Mouse (Mus musculus) megakaryocyte, embryonic 14.5 days (primary cell): Measurements from ENCODE around the gene Prkca. TPM values are rescaled to one million over a fixed set of nuclear protein-coding genes. Genes with fewer than 3 reads are reported as not detected.
A peak's percentile ranks its signal among the peaks of the same experiment; 100 is the strongest.

Source experiments
- H3K27me3 ChIP-seq: replicated peaks from 2 replicates; pipeline ENCODE3; 2012; ENCODE audit warnings: inconsistent platforms
- H3K36me3 ChIP-seq: replicated peaks from 2 replicates; pipeline ENCODE3; 2012; ENCODE audit warnings: low read length, inconsistent platforms, mixed read lengths
- H3K4me1 ChIP-seq: 2 replicates; pipeline ENCODE4 v1.6.1; 2012; ENCODE audit warnings: inconsistent platforms
- H3K4me3 ChIP-seq: replicated peaks from 2 replicates; pipeline ENCODE3; 2012; ENCODE audit warnings: moderate library complexity, mild to moderate bottlenecking, inconsistent platforms
- H3K9me3 ChIP-seq: 2 replicates; pipeline ENCODE4 v1.6.1; 2012; ENCODE audit warnings: inconsistent platforms
- FLI1 ChIP-seq: IDR thresholded peaks from 2 replicates; pipeline ENCODE4 v1.6.1; 2012; ENCODE audit warnings: low read length, inconsistent platforms, mixed read lengths
- GATA1 ChIP-seq: IDR thresholded peaks from 3 replicates; pipeline ENCODE4 v1.6.1; 2012; ENCODE audit warnings: mixed read lengths, low read length, inconsistent platforms, borderline replicate concordance
- polyA plus RNA-seq: library from polyadenylated mRNA; stranded (reverse); fragments of >175 nt; gene quantifications from 2 replicates; pipeline ENCODE4 v1.2.3, GENCODE M21; 2012; ENCODE audit warnings: low replicate concordance; ENCODE audit not compliant: insufficient read depth

Prkca gene
- polyA plus RNA-seq, 1 experiment, result 36.2 TPM

GRCm38 (mm10) chr11:108325943-108326342 lies 17.8 kb downstream of the Prkca start:
- TF ChIP-seq FLI1, result no peak
- TF ChIP-seq GATA1, result no peak
- Histone ChIP-seq H3K9me3 (no peaks in the 10 kb centered on the region), H3K4me3 (no peak overlapping the region), H3K4me1 (peaks cover 91% of the 10 kb centered on the region), H3K36me3 (peaks cover 98% of the 10 kb centered on the region), H3K27me3 (no peaks in the 10 kb centered on the region)

GRCm38 (mm10) chr11:108322156-108322555 lies 21.6 kb downstream of the Prkca start:
- Histone ChIP-seq H3K4me3 (peak overlapping the region; percentile 78), H3K27me3 (no peaks in the 10 kb centered on the region), H3K9me3 (no peaks in the 10 kb centered on the region), H3K4me1 (peaks cover 100% of the 10 kb centered on the region), H3K36me3 (peaks cover 100% of the 10 kb centered on the region)
- TF ChIP-seq FLI1 (no peak), GATA1 (no peak)

GRCm38 (mm10) chr11:108320561-108320960 lies 23.2 kb downstream of the Prkca start:
- Histone ChIP-seq H3K27me3 (no peaks in the 10 kb centered on the region), H3K4me1 (peaks cover 100% of the 10 kb centered on the region), H3K9me3 (no peaks in the 10 kb centered on the region), H3K36me3 (peaks cover 100% of the 10 kb centered on the region), H3K4me3 (peak overlapping the region; percentile 86)
- TF ChIP-seq FLI1, result no peak
- TF ChIP-seq GATA1, result no peak

GRCm38 (mm10) chr11:108319162-108319561 lies 24.6 kb downstream of the Prkca start:
- Histone ChIP-seq H3K4me3 (peak overlapping the region; percentile 54), H3K27me3 (no peaks in the 10 kb centered on the region), H3K4me1 (peaks cover 100% of the 10 kb centered on the region), H3K36me3 (peaks cover 98% of the 10 kb centered on the region), H3K9me3 (no peaks in the 10 kb centered on the region)
- TF ChIP-seq FLI1, result no peak
- TF ChIP-seq GATA1, result no peak

GRCm38 (mm10) chr11:108317878-108318277 lies 25.9 kb downstream of the Prkca start:
- TF ChIP-seq FLI1, result no peak
- no peak for TF ChIP-seq GATA1
- H3K4me3 ChIP-seq, result no peak overlapping the region
- peaks cover 96% of the 10 kb centered on the region for H3K36me3 ChIP-seq
- no peaks in the 10 kb centered on the region for H3K9me3 ChIP-seq
- no peaks in the 10 kb centered on the region for H3K27me3 ChIP-seq
- H3K4me1 ChIP-seq, result peaks cover 100% of the 10 kb centered on the region

GRCm38 (mm10) chr11:108315736-108316135 lies 28.0 kb downstream of the Prkca start:
- peaks cover 100% of the 10 kb centered on the region for H3K4me1 ChIP-seq
- no peaks in the 10 kb centered on the region for H3K9me3 ChIP-seq
- no peaks in the 10 kb centered on the region for H3K27me3 ChIP-seq
- peaks cover 92% of the 10 kb centered on the region for H3K36me3 ChIP-seq
- TF ChIP-seq GATA1 (no peak), FLI1 (no peak)
- peak overlapping the region; percentile 33 for H3K4me3 ChIP-seq

- Histone ChIP-seq H3K4me3 (peak overlapping the region; percentile 85), H3K9me3 (no peaks in the 10 kb centered on the region), H3K4me1 (peaks cover 98% of the 10 kb centered on the region), H3K27me3 (no peaks in the 10 kb centered on the region), H3K36me3 (peaks cover 91% of the 10 kb centered on the region)
- TF ChIP-seq FLI1 (no peak), GATA1 (no peak)
Measured at GRCm38 (mm10) chr11:108312516-108312915, 31.2 kb downstream of the Prkca start.

GRCm38 (mm10) chr11:108311912-108312311 lies 31.8 kb downstream of the Prkca start:
- H3K4me1 ChIP-seq, result peaks cover 98% of the 10 kb centered on the region
- peak overlapping the region; percentile 70 for H3K4me3 ChIP-seq
- H3K36me3 ChIP-seq, result peaks cover 91% of the 10 kb centered on the region
- H3K27me3 ChIP-seq, result no peaks in the 10 kb centered on the region
- no peaks in the 10 kb centered on the region for H3K9me3 ChIP-seq
- TF ChIP-seq FLI1, result no peak
- TF ChIP-seq GATA1, result no peak

GRCm38 (mm10) chr11:108309791-108310190 lies 33.9 kb downstream of the Prkca start:
- Histone ChIP-seq H3K4me1 (peaks cover 98% of the 10 kb centered on the region), H3K4me3 (no peak overlapping the region), H3K9me3 (no peaks in the 10 kb centered on the region), H3K36me3 (peaks cover 94% of the 10 kb centered on the region), H3K27me3 (no peaks in the 10 kb centered on the region)
- no peak for TF ChIP-seq GATA1
- TF ChIP-seq FLI1, result no peak

GRCm38 (mm10) chr11:108308253-108308652 lies 35.5 kb downstream of the Prkca start:
- no peaks in the 10 kb centered on the region for H3K9me3 ChIP-seq
- H3K4me1 ChIP-seq, result peaks cover 98% of the 10 kb centered on the region
- H3K36me3 ChIP-seq, result peaks cover 95% of the 10 kb centered on the region
- H3K4me3 ChIP-seq, result no peak overlapping the region
- TF ChIP-seq GATA1 (no peak), FLI1 (no peak)
- H3K27me3 ChIP-seq, result no peaks in the 10 kb centered on the region

GRCm38 (mm10) chr11:108307258-108307657 lies 36.5 kb downstream of the Prkca start:
- Histone ChIP-seq H3K9me3 (no peaks in the 10 kb centered on the region), H3K27me3 (no peaks in the 10 kb centered on the region), H3K4me3 (no peak overlapping the region), H3K4me1 (peaks cover 98% of the 10 kb centered on the region), H3K36me3 (peaks cover 94% of the 10 kb centered on the region)
- TF ChIP-seq FLI1, result no peak
- TF ChIP-seq GATA1, result no peak
